In the genomic region with DNA sequence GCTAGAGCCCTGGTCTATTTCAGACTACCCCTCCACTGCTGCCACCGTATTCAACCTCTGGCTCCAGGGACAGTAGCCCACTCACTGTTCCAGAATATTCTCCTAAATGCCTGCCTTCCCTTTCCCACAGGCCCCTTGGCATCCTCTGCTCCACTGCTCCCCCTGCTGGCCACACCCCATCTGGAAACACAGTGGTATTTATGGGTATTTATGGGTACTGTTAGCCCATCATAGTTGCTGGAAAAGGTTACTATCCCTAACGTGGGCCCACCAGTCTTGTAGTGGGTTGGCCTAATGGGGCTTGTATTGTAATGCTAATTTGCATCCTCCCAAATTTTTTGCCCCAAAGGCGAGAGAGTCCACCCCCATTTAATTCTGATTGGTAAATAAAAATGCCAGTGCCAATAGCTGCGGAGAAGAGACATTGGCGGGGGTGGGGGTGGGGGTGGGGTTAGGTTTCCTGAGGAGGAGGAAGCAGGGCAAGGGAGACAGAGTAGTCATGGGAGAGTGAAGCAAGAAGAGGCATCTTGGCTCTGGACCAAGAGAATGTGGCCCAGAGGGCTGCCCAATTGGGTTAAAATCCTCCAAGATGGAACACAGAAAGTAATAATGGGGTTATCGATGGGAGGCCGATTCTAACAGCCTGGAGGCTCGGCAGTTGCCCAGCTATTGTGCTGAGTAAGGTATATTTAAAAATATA, we compare ENCODE assay signal across 10 mouse cellular contexts. TPM values are rescaled to one million over a fixed set of nuclear protein-coding genes. Genes with fewer than 3 reads are reported as not detected.
DNase-seq lines count a peak whose midpoint lies in the region; ATAC-seq and TF ChIP-seq lines count a peak whose summit lies in the region.
"Had no signal": no experiment of that assay in that cellular context is flagged by ENCODE, and none has a peak within 500 bp of the region (broad histone marks: within the 10 kb centered on the region; RNA-seq: fewer than 3 reads in every experiment).

No protein-coding gene starts in this region.

- peak; percentile 77 for TF ChIP-seq CTCF in lung, embryonic 14.5 days (IDR thresholded peaks at IDR 0.05; ENCODE audit: low read depth)

- H3K36me3 ChIP-seq in forebrain, embryonic 10.5 days (replicated peaks) = no peaks in the 10 kb centered on the region
- no peaks in the 10 kb centered on the region for H3K36me3 ChIP-seq in forebrain, embryonic 16.5 days (ENCODE audit: control insufficient read depth, insufficient read depth)
- no peaks in the 10 kb centered on the region for H3K36me3 ChIP-seq in lung, embryonic 14.5 days (ENCODE audit: insufficient read depth)

- intact Hi-C loops in gastrocnemius, postnatal 36 days (cut with DNase I) = loop anchor here (2.0 kb wide), 1 partner anchor 290 kb away; no protein-coding TSS in a partner anchor

- no peak overlapping the region for H3K9ac ChIP-seq in forebrain, embryonic 16.5 days (replicated peaks; ENCODE audit: low read depth, low read length)
- H3K9ac ChIP-seq in lung, embryonic 14.5 days = no peak overlapping the region

- 71% methylated on average over 8 of the region's 8 CpGs for WGBS in forebrain, embryonic 10.5 days
- 51% methylated on average over 8 of the region's 8 CpGs for WGBS in forebrain, embryonic 16.5 days
- WGBS in lung, embryonic 14.5 days = 63% methylated on average over 8 of the region's 8 CpGs

- H3K9me3 ChIP-seq in forebrain, embryonic 10.5 days = no peaks in the 10 kb centered on the region
- H3K9me3 ChIP-seq in forebrain, embryonic 16.5 days (ENCODE audit: control insufficient read depth, low read length) = no peaks in the 10 kb centered on the region
- H3K9me3 ChIP-seq in lung, embryonic 14.5 days (ENCODE audit: low read depth, low read length) = no peaks in the 10 kb centered on the region

- H3K27ac ChIP-seq in forebrain, embryonic 10.5 days = no peak overlapping the region
- H3K27ac ChIP-seq in forebrain, embryonic 16.5 days (ENCODE audit: low read length) = no peak overlapping the region
- no peak overlapping the region for H3K27ac ChIP-seq in lung, embryonic 14.5 days (ENCODE audit: low read depth)

- DNase-seq in forebrain, embryonic 10.5 days (ENCODE audit: extremely low spot score, low spot score) = peak; percentile 31
- peak; percentile 18 for DNase-seq in right cerebral cortex, adult 18-20 months
- no peak for DNase-seq in right cerebral cortex, postnatal 25 days
- peak; percentile 54 for DNase-seq in cerebellum, adult 9-10 months
- DNase-seq in gastrocnemius, postnatal 36 days = peak; percentile 54 to 58
- DNase-seq in lung, embryonic 14.5 days = peak; percentile 48
- DNase-seq in spleen, postnatal 36 days (ENCODE audit: low spot score in 2 of 2) = peak; percentile 16 to 35

- no peak overlapping the region for H3K4me2 ChIP-seq in forebrain, embryonic 16.5 days (ENCODE audit: low read length)
- no peak overlapping the region for H3K4me2 ChIP-seq in lung, embryonic 14.5 days

- no peak for ATAC-seq in forebrain, embryonic 16.5 days
- no peak for ATAC-seq in lung, embryonic 14.5 days (ENCODE audit: insufficient read depth)
- ATAC-seq: Patski had no signal

- H3K4me1 ChIP-seq in forebrain, embryonic 10.5 days = no peaks in the 10 kb centered on the region
- H3K4me1 ChIP-seq in forebrain, embryonic 16.5 days (replicated peaks; ENCODE audit: control insufficient read depth, insufficient read depth, low read length) = no peaks in the 10 kb centered on the region
- no peaks in the 10 kb centered on the region for H3K4me1 ChIP-seq in lung, embryonic 14.5 days (ENCODE audit: insufficient read depth)

- H3K4me3 ChIP-seq in forebrain, embryonic 10.5 days = no peak overlapping the region
- H3K4me3 ChIP-seq in forebrain, embryonic 16.5 days (replicated peaks; ENCODE audit: low read length) = no peak overlapping the region
- no peak overlapping the region for H3K4me3 ChIP-seq in lung, embryonic 14.5 days (ENCODE audit: low read depth, low read length)

- H3K27me3 ChIP-seq in forebrain, embryonic 10.5 days (ENCODE audit: poor library complexity, severe bottlenecking) = no peaks in the 10 kb centered on the region
- H3K27me3 ChIP-seq in forebrain, embryonic 16.5 days (replicated peaks; ENCODE audit: control insufficient read depth, insufficient read depth, low read length) = no peaks in the 10 kb centered on the region
- no peaks in the 10 kb centered on the region for H3K27me3 ChIP-seq in lung, embryonic 14.5 days (ENCODE audit: insufficient read depth, low read length)

RNA-seq across cellular contexts. Expression of gene Lrrc3, which starts 14.4 kb away (rescaled TPM):
- polyA plus RNA-seq in forebrain, embryonic 10.5 days (2016; fragmentation: Nextera tagmentation; extraction: Ambion mirVana) = 2.4 and 2.5 TPM in 2 replicates
- 10.9 and 15.7 TPM in 2 replicates for polyA plus RNA-seq in forebrain, embryonic 16.5 days (2015; fragmentation: Nextera tagmentation; extraction: Ambion mirVana)
- total RNA-seq in gastrocnemius, postnatal 36 days (2021) = under 1 TPM; 0.08 to 0.17 TPM
- 3.4 and 4.2 TPM in 2 replicates for polyA plus RNA-seq in lung, embryonic 14.5 days (2014; fragmentation: Nextera tagmentation; extraction: Ambion mirVana)
- total RNA-seq: hematopoietic stem cell, adult 5-6 weeks had no signal

RNA-seq across cellular contexts. Expression of gene Trpm2, which starts 53.6 kb away (rescaled TPM):
- 0.53 and 0.57 TPM in 2 replicates for polyA plus RNA-seq in forebrain, embryonic 10.5 days (2016; fragmentation: Nextera tagmentation; extraction: Ambion mirVana)
- 3.0 and 5.0 TPM in 2 replicates for polyA plus RNA-seq in forebrain, embryonic 16.5 days (2015; fragmentation: Nextera tagmentation; extraction: Ambion mirVana)
- under 1 TPM; 0.10 to 0.89 TPM for total RNA-seq in gastrocnemius, postnatal 36 days (2021)
- polyA plus RNA-seq in lung, embryonic 14.5 days (2014; fragmentation: Nextera tagmentation; extraction: Ambion mirVana) = 0.09 and 0.63 TPM in 2 replicates

RNA-seq across cellular contexts. Expression of gene Gm3285, which starts 55.0 kb away (rescaled TPM):
- polyA plus RNA-seq in forebrain, embryonic 10.5 days (2016; fragmentation: Nextera tagmentation; extraction: Ambion mirVana) = not detected in 2 replicates
- polyA plus RNA-seq in forebrain, embryonic 16.5 days (2015; fragmentation: Nextera tagmentation; extraction: Ambion mirVana) = not detected in 2 replicates
- not detected for total RNA-seq in gastrocnemius, postnatal 36 days (2021)
- not detected in 2 replicates for polyA plus RNA-seq in lung, embryonic 14.5 days (2014; fragmentation: Nextera tagmentation; extraction: Ambion mirVana)
- total RNA-seq: hematopoietic stem cell, adult 5-6 weeks had no signal
- polyA plus RNA-seq: Patski had no signal
